Mouse (Mus musculus): ENCODE measurements around the gene Cacng1.

Cacng1 gene

GRCm38 (mm10) chr11:107716332-107716938 is at the start of gene Cacng1:
Gene Cacng1, minus strand, starts transcription at chr11:107716522.
- DNase-seq = no peak

- DNase-seq = no peak
These were observed 46.6 kb upstream of the Cacng1 start for GRCm38 (mm10) chr11:107762688-107763460.

GRCm38 (mm10) chr11:107761790-107762500 is 45.6 kb upstream of the Cacng1 start:
- no peak for DNase-seq

DNA sequence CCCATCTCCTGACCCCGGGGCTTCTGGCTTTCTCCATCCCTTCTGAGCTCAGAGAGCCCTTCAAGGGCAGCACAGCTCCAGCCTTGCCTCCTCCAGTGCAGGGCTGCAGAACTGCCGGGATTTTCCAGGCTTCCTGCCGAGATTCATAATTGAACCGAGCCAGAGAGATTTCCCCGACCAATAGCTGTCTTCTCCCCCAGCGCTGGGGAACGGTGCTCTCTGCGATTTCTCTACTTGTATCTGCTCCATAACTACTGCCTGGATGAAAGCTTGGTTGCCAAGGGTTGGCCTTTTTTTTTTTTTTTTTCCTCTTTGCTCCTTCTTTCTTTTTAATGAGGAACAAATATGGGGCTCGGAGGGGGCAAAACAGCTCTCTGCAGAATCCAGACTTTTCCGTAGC is 43.7 kb upstream of the Cacng1 start:
- no peak for DNase-seq

DNA sequence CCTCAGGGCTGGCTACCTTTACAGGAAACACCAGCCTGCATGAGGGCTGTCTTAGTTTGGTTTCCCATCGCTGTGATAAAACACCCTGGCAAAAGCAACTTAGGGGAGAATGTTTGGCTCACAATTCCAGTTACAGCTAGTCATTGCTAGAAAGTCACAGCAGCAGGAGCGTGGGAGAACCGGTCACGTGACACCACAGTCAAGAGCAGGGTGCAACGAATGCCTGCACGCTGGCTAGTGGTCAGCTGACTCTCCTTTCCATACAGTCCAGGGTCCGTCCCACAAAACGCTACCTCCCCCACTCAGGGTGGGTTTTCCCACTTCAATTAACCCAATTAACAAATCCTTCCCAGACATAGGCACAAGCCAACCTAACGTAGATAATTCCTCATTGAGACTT is 43.2 kb upstream of the Cacng1 start:
- peak; percentile 51 for DNase-seq

DNA sequence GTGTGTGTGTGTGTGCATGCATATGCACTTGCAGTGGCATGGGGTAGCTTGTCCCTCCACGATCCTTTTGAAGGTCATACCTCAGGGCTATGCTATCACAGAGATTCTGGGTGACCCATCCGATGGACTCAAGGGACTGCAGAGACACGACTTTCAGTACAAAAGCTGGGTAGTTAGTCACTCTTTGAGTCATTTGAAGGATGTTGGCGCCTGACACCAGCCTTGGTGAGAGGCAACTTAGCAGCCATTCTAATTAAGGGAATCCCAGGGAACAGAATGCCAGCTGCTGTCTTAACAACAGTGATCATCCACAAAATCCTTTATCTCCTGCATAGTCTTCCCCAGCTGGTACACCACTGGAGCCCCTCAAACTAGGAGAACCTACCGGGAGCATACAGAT is 32.8 kb upstream of the Cacng1 start:
- DNase-seq = no peak

GRCm38 (mm10) chr11:107748243-107749035 is 32.1 kb upstream of the Cacng1 start:
- DNase-seq = no peak

DNA sequence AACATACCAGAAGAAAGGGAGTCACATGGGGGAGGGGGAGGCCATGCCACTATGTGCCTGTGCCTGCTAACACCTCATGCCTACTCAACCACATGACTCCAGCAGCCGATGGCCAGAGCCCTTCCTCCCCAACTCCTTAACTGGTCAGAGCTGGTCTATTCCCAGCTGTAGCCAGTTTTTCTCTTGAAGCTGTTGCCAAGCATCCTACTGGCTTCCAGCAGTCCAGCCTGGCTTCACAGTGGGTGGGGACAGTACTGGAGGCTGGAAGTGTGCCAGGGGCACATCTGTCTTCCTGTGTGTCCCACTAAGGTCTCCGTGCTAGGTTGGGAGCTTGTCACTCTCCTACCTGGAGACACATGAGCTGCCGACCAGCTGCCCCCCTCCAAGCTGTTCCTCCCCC is 26.8 kb upstream of the Cacng1 start:
- no peak for DNase-seq

DNA sequence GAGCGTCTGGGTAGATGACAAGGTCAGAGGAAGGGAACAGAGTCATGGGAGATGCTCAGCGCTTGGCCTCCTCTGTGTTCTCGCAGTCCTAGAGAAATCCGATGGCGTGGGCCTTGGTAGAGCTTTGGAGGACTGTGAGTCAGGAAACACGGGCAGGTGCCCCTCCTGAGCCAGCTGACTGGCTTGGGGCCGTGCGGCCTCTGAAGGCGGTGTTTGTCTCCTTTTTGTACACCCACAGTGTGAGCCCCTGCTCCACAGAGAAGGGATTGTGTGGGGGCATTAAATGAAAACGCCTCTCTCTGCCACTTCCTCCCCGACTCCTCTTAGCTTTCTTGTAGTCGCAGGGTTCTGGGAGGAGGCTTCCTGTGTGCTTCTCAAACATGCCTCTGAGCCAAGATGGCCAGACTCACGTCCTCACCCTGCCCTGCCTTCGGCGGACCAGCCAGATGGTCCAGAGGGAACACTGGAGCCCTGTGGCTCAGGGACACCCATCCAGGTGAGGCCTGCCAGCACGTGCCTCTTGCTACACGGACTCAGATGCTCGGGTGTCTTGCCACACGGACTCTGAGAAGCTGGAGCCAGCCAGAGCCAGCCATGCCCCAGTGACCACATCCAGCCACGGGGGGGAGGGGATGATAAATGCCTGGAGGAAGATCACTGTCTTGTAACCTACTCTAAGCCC is 22.2 kb upstream of the Cacng1 start:
- DNase-seq = no peak

GRCm38 (mm10) chr11:107737886-107738285 is 21.6 kb upstream of the Cacng1 start:
- DNase-seq = no peak

DNA sequence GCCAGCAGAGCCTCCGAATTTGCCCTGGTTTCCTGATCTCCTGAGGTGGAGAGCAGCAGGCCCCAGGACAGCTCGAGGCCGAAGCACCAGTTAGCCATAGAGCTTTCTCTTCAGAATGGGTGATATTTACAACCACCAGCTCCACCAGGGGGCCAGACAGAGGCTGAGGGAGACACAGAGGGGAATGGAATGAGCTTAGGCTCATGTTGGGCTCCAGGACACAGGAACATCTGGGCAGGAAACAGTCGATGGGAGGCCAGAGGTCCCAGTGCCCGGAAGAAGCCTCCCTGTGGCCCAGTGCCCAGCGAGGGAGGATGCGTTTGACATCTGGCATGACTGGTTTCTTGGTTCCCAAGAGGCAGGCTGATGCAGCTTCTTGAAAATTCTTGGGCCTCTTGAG is 17.8 kb upstream of the Cacng1 start:
- no peak for DNase-seq

- DNase-seq = no peak
These were observed 15.2 kb upstream of the Cacng1 start for GRCm38 (mm10) chr11:107731498-107731897.

DNA sequence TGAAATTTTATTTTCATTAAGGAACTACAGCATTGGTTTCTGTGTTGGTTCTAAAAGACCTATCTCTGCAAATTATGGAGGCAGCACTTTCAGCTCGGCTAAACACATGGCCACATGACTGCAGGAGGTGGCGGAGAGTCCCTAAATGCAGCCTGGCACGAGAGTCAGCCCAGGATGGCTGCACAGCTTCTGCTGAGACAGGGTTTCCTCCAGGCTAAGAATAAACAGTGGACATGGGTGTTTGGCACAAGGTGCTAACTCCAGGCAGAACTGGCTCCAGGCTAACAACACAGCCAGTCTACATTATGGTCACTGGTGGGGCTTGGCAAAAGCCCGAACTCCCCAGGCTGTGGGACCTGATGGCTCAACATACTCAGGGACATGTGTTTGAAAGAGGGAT is 14.6 kb upstream of the Cacng1 start:
- DNase-seq = no peak

DNA sequence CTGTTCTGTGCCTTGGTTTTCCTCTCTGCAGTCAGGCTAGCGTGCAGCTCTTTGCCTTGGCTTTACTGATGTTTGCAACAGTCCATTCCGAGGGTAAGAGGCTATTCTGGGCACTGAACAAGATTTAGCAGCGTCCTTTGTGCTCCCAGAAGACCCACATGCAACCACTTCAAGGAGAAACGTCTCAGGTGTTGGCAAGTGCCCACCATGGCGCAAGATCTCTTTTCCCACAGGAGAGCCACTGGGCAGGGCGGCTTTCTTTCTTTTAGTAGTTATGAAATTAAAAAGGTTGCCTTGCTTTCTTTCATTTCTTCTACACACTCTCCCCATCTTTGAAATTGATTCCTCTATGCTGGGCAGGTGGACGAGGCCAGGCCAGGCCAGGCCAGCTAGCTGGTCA is 12.8 kb upstream of the Cacng1 start:
- DNase-seq = no peak

DNA sequence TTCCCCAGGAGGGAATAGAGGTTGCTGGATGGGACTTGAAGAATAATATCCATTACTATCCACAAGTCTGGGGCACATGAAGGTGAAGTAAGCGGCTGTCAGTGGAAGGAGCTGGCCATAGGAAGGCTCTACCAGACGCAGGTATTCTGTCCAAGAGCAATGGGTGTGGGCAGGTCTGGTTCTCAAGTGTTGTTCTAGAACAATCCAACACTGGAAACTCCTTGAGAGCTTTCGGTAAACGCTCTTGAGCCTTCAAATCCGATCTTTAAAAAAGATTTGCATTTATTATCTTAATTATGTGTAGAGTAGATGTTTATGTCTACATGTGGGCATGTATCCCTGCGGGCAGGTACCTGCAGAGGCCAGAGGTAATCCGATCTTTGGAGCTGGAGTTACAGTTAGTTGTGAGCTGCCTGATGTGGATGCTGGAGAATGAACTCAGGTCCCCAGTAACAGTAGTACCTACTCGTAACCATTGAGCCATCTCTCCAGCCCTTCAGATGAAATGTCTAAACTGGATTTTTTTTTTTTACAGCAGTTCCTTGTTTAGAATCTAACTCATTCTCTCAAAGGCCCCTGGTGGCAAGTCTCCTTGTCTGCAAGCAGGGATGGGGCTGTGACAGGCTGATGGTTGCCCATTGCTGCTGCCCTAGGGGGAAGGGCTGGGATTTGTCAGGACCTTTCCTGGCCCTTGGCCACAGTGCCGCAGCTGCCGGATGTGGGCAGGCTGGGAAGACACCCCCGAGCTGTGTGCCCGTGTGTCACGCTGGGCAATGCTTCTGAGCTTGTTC is 11.9 kb upstream of the Cacng1 start:
- DNase-seq = peak; percentile 34

DNA sequence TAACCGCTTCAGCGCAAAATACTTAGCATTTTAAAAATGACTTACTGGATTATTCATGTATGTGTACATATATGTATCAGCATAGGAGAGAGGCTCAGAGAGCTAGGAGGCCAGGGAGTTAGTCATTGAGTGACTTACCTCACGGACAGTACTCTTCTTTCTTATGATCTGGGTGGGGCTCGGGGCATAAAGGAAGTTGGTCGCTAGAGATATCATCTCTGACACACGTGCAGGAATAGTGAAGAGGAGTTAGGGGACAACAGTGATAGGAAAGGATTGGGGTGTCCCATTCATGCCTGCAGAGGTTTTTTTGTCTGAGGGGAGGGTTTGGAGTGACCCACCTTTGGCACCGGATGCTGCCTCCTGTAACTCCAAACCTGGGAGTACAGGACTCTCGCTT is 8.3 kb upstream of the Cacng1 start:
- DNase-seq = no peak

DNA sequence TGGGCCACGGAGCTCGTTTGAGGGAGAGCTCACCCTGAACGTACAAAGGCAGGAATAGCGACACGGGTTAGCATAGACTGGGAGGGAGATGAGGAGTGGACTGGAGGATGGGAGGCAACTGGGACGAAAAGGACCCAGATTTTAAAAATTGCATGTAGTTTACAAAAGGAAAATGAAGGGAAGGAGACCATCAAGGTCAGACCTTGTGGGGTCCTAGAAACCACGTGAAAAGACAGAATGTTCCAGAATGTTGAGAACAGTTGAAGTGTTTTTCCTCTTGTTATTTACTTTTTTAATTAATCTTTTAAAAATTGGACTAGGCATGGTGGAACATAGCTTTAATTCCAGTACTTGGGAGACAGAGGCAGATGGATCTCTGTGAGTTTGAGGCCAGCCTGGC is 4.7 kb upstream of the Cacng1 start:
- DNase-seq = no peak

- DNase-seq = no peak
These were observed 4.1 kb upstream of the Cacng1 start for GRCm38 (mm10) chr11:107720264-107721021.

DNA sequence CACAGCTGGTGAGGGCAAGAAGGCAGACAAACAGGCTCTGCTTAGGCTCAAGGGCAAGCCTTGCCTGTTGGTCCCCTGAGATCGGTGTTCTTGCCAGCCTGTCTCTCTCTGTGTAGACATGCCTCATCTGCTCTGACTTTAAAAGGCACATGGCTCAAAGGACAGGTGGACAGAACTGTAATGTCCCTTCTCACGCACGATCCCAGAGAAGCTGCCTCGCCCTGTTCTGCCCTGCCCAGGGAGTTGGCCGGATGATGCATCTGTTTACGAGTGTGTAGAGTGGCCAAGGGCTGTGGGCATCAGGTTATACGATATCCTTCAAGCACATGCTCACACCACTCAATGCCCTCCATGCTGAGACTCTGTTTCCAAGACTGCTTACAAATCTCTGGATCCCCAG is 2.0 kb downstream of the Cacng1 start:
- no peak for DNase-seq

- no peak for DNase-seq
These were observed 5.9 kb downstream of the Cacng1 start for GRCm38 (mm10) chr11:107710379-107710778.
